Mouse (Mus musculus): Measurements from ENCODE around the gene Lpar2. TPM values are rescaled to one million over a fixed set of nuclear protein-coding genes. Genes with fewer than 3 reads are reported as not detected.

Gene Lpar2
- polyA plus RNA-seq, 1 experiment from 2014 or later, result 1.2 TPM

DNA sequence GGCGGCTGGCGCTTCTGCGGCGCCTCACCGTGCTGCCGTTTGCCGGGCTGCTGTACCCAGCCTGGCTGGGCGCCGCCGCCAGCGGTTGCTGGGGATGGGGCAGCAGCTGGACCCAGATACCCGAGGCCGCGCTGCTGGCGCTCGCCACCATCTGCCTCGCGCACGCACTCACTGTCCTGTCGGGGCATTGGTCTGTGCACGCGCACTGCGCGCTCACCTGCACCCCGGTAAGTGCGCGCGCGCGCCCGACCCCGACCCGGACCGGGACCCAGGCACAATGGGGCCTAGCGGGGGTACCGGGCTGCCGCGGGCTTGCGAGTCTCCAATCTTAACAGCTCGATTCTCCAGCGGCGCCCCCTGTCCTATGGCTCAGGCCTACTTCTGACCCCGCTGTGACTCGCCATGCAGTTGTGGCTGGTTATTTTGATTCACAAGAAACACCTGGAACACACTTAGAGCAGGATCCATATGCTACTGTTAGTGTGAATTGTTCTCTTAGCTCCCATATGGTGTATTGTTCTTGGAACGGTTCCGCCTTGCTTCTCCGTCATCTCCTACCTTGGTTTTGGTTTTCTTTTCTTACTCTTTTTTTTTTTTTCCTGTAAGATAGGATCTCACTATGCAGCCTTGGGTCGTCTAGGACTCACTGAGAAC lies 30.7 kb upstream of the Lpar2 start:
- peak; percentile 56 for DNase-seq (ENCODE audit: low spot score)
- no peaks in the 10 kb centered on the region for H3K27me3 ChIP-seq (ENCODE audit: control insufficient read depth, insufficient read depth, low read length)
- ATAC-seq (ENCODE audit: insufficient read depth, low FRiP score, low TSS enrichment), result peak; percentile 76
- no peaks in the 10 kb centered on the region for H3K9me3 ChIP-seq (ENCODE audit: control insufficient read depth, low read length)
- peak overlapping the region; percentile 74 for H3K4me2 ChIP-seq (ENCODE audit: low read depth)
- H3K4me1 ChIP-seq (ENCODE audit: control insufficient read depth, insufficient read depth, low read length), result peaks cover 13% of the 10 kb centered on the region; the same call in 1 of the 2 replicates
- no peak overlapping the region; the same call in 1 of the 2 replicates for H3K27ac ChIP-seq (ENCODE audit: low read depth, low read length)
- H3K9ac ChIP-seq (ENCODE audit: low read length), result peak overlapping the region; percentile 95
- WGBS, result under 1% methylated on average over 46 of the region's 48 CpGs
- peaks cover 12% of the 10 kb centered on the region for H3K36me3 ChIP-seq (ENCODE audit: control insufficient read depth, insufficient read depth, low read length)
- H3K4me3 ChIP-seq (ENCODE audit: low read depth, low read length), result peak overlapping the region; percentile 82

DNA sequence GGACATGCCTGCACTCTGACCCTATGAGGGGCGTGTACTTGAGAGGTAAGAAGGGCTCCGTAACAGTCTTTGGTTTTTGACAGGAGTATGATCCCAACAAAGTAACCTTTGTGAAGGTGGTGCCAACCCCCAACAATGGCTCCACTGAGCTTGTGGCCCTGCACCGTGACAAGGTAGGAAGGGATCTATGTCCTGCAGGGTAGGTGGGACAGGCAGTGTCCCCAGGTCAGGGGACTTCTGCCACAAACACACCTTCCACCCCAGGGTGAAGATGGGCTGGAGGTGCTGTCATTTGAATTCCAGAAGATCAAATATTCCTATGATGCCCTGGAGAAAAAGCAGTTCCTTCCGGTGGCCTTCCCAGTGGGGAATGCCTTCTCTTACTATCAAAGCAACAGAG lies 28.6 kb upstream of the Lpar2 start:
- ATAC-seq (ENCODE audit: insufficient read depth, low FRiP score, low TSS enrichment) (no peak), DNase-seq (ENCODE audit: low spot score) (no peak)
- Histone ChIP-seq H3K4me2 (ENCODE audit: low read depth) (no peak overlapping the region), H3K27me3 (ENCODE audit: control insufficient read depth, insufficient read depth, low read length) (no peaks in the 10 kb centered on the region), H3K27ac (ENCODE audit: low read depth, low read length) (no peak overlapping the region), H3K9me3 (ENCODE audit: control insufficient read depth, low read length) (no peaks in the 10 kb centered on the region), H3K36me3 (ENCODE audit: control insufficient read depth, insufficient read depth, low read length) (peaks cover 28% of the 10 kb centered on the region), H3K4me3 (ENCODE audit: low read depth, low read length) (no peak overlapping the region), H3K9ac (ENCODE audit: low read length) (no peak overlapping the region), H3K4me1 (ENCODE audit: control insufficient read depth, insufficient read depth, low read length) (peaks cover 13% of the 10 kb centered on the region; the same call in 1 of the 2 replicates)
- 94% methylated on average over 4 of the region's 4 CpGs for WGBS

- WGBS, result 91% methylated on average over 3 of the region's 3 CpGs
- Histone ChIP-seq H3K36me3 (ENCODE audit: control insufficient read depth, insufficient read depth, low read length) (peaks cover 32% of the 10 kb centered on the region), H3K4me3 (ENCODE audit: low read depth, low read length) (no peak overlapping the region), H3K4me1 (ENCODE audit: control insufficient read depth, insufficient read depth, low read length) (peaks cover 13% of the 10 kb centered on the region; the same call in 1 of the 2 replicates), H3K4me2 (ENCODE audit: low read depth) (no peak overlapping the region), H3K27me3 (ENCODE audit: control insufficient read depth, insufficient read depth, low read length) (no peaks in the 10 kb centered on the region), H3K9ac (ENCODE audit: low read length) (no peak overlapping the region), H3K9me3 (ENCODE audit: control insufficient read depth, low read length) (no peaks in the 10 kb centered on the region), H3K27ac (ENCODE audit: low read depth, low read length) (no peak overlapping the region)
- DNase-seq (ENCODE audit: low spot score) (no peak), ATAC-seq (ENCODE audit: insufficient read depth, low FRiP score, low TSS enrichment) (no peak)
Observed at GRCm38 (mm10) chr8:69794096-69794495, 28.1 kb upstream of the Lpar2 start.

DNA sequence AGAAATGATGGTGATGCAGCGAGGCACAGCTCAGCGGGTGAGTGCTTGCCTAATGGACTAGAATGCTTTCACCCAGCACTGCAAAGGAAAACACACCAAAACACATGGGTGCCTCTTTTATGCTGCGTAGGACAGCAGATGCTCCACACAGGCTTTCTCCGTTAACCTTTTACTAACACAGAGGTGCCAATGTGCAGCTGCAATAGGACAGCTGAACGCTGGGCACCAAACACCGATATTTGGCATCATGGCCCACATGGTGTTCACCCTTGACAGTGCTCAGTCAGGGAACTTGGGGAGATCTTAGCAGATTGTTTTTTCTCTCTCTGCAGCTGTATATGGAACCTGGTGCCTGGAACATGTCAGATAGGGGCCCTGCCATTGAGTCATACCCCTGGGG lies 27.3 kb upstream of the Lpar2 start:
- WGBS, result 96% methylated on average over 6 of the region's 6 CpGs
- H3K9ac ChIP-seq (ENCODE audit: low read length), result no peak overlapping the region
- ATAC-seq (ENCODE audit: insufficient read depth, low FRiP score, low TSS enrichment) (no peak), DNase-seq (ENCODE audit: low spot score) (no peak)
- no peak overlapping the region for H3K4me2 ChIP-seq (ENCODE audit: low read depth)
- no peaks in the 10 kb centered on the region for H3K9me3 ChIP-seq (ENCODE audit: control insufficient read depth, low read length)
- H3K27me3 ChIP-seq (ENCODE audit: control insufficient read depth, insufficient read depth, low read length), result no peaks in the 10 kb centered on the region
- H3K4me1 ChIP-seq (ENCODE audit: control insufficient read depth, insufficient read depth, low read length), result peaks cover 13% of the 10 kb centered on the region; the same call in 1 of the 2 replicates
- no peak overlapping the region for H3K4me3 ChIP-seq (ENCODE audit: low read depth, low read length)
- H3K27ac ChIP-seq (ENCODE audit: low read depth, low read length), result no peak overlapping the region
- H3K36me3 ChIP-seq (ENCODE audit: control insufficient read depth, insufficient read depth, low read length), result peaks cover 37% of the 10 kb centered on the region

DNA sequence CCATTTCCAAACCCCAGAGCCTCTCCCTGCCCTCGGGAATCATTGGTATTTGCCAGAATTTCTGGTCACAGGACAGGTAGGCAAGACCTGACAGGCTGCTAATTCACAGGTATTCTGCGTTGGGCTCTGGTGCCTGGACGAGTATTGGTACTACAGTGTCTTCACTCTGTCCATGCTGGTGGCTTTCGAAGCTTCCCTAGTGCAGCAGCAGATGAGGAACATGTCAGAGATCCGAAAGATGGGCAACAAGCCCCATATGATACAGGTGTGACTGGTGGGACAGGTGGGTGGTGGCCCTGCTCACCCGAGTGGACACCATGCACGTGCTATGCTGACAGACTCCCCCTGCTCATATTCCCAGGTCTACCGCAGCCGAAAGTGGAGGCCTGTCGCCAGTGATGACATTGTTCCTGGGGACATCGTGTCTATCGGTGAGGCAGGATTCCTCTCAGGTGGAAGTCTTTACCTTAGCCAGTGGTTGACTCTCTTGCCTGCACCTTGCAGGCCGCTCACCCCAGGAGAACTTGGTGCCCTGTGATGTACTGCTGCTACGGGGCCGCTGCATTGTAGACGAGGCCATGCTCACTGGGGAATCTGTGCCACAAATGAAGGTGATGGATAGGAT lies 25.4 kb upstream of the Lpar2 start:
- peaks cover 51% of the 10 kb centered on the region for H3K36me3 ChIP-seq (ENCODE audit: control insufficient read depth, insufficient read depth, low read length)

DNA sequence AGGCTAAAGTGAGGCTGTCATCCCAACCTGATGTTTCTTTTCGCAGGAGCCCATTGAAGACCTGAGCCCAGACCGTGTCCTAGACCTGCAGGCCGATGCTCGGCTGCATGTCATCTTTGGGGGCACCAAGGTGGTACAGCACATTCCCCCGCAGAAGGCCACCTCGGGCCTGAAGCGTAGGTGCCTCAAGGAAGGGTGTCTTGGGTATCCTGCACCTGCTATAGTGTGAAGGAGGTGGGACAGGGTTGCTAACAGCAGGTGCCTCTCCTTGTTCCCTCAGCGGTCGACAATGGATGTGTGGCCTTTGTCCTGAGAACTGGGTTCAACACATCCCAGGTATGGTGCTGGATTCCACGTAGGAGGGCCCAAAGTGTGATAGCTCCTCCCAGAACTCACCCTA lies 24.6 kb upstream of the Lpar2 start:
- H3K4me1 ChIP-seq (ENCODE audit: control insufficient read depth, insufficient read depth, low read length), result peaks cover 4% of the 10 kb centered on the region; the same call in 1 of the 2 replicates
- no peak overlapping the region for H3K4me2 ChIP-seq (ENCODE audit: low read depth)
- peaks cover 58% of the 10 kb centered on the region for H3K36me3 ChIP-seq (ENCODE audit: control insufficient read depth, insufficient read depth, low read length)
- no peak overlapping the region for H3K27ac ChIP-seq (ENCODE audit: low read depth, low read length)
- H3K9ac ChIP-seq (ENCODE audit: low read length), result no peak overlapping the region
- 98% methylated on average over 10 of the region's 10 CpGs for WGBS
- no peak for DNase-seq (ENCODE audit: low spot score)
- no peaks in the 10 kb centered on the region for H3K27me3 ChIP-seq (ENCODE audit: control insufficient read depth, insufficient read depth, low read length)
- no peak for ATAC-seq (ENCODE audit: insufficient read depth, low FRiP score, low TSS enrichment)
- H3K4me3 ChIP-seq (ENCODE audit: low read depth, low read length), result no peak overlapping the region
- H3K9me3 ChIP-seq (ENCODE audit: control insufficient read depth, low read length), result no peaks in the 10 kb centered on the region

More for the DNA sequence above, 25.4 kb upstream of the Lpar2 start:
- 95% methylated on average over 16 of the region's 16 CpGs for WGBS
- Histone ChIP-seq H3K27me3 (ENCODE audit: control insufficient read depth, insufficient read depth, low read length) (no peaks in the 10 kb centered on the region), H3K4me1 (ENCODE audit: control insufficient read depth, insufficient read depth, low read length) (peaks cover 12% of the 10 kb centered on the region; the same call in 1 of the 2 replicates), H3K27ac (ENCODE audit: low read depth, low read length) (no peak overlapping the region), H3K4me3 (ENCODE audit: low read depth, low read length) (no peak overlapping the region), H3K9ac (ENCODE audit: low read length) (no peak overlapping the region), H3K4me2 (ENCODE audit: low read depth) (no peak overlapping the region), H3K9me3 (ENCODE audit: control insufficient read depth, low read length) (no peaks in the 10 kb centered on the region)
- DNase-seq (ENCODE audit: low spot score) (no peak), ATAC-seq (ENCODE audit: insufficient read depth, low FRiP score, low TSS enrichment) (no peak)

DNA sequence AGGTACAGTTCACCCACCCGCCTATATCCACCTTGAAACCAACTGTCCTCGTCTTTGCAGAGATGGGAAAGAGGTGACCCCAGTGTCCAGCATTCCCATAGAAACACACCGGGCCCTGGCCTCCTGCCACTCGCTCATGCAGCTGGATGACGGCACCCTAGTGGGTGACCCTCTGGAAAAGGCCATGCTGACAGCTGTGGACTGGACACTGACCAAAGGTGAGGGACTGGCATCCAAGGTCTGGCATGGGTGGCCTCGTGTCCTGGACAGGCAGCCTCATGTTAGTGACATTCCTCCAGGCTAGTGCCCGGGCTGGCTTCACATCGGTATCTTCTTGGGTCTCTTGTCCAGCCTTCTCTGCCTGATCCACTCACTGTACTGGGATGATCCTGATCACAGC lies 23.0 kb upstream of the Lpar2 start:
- H3K36me3 ChIP-seq (ENCODE audit: control insufficient read depth, insufficient read depth, low read length), result peaks cover 64% of the 10 kb centered on the region
- no peak overlapping the region for H3K4me2 ChIP-seq (ENCODE audit: low read depth)
- H3K27ac ChIP-seq (ENCODE audit: low read depth, low read length), result no peak overlapping the region
- no peak for ATAC-seq (ENCODE audit: insufficient read depth, low FRiP score, low TSS enrichment)
- no peak for DNase-seq (ENCODE audit: low spot score)
- no peak overlapping the region for H3K4me3 ChIP-seq (ENCODE audit: low read depth, low read length)
- H3K9me3 ChIP-seq (ENCODE audit: control insufficient read depth, low read length), result no peaks in the 10 kb centered on the region
- 88% methylated on average over 8 of the region's 8 CpGs for WGBS
- no peaks in the 10 kb centered on the region for H3K27me3 ChIP-seq (ENCODE audit: control insufficient read depth, insufficient read depth, low read length)
- H3K4me1 ChIP-seq (ENCODE audit: control insufficient read depth, insufficient read depth, low read length), result no peaks in the 10 kb centered on the region
- H3K9ac ChIP-seq (ENCODE audit: low read length), result no peak overlapping the region

GRCm38 (mm10) chr8:69799946-69800345 lies 22.3 kb upstream of the Lpar2 start:
- Histone ChIP-seq H3K4me3 (ENCODE audit: low read depth, low read length) (no peak overlapping the region), H3K9me3 (ENCODE audit: control insufficient read depth, low read length) (no peaks in the 10 kb centered on the region), H3K27ac (ENCODE audit: low read depth, low read length) (no peak overlapping the region), H3K27me3 (ENCODE audit: control insufficient read depth, insufficient read depth, low read length) (no peaks in the 10 kb centered on the region), H3K9ac (ENCODE audit: low read length) (no peak overlapping the region), H3K36me3 (ENCODE audit: control insufficient read depth, insufficient read depth, low read length) (peaks cover 61% of the 10 kb centered on the region), H3K4me1 (ENCODE audit: control insufficient read depth, insufficient read depth, low read length) (no peaks in the 10 kb centered on the region), H3K4me2 (ENCODE audit: low read depth) (no peak overlapping the region)
- DNase-seq (ENCODE audit: low spot score) (no peak), ATAC-seq (ENCODE audit: insufficient read depth, low FRiP score, low TSS enrichment) (no peak)
- 89% methylated on average over 5 of the region's 5 CpGs for WGBS

DNA sequence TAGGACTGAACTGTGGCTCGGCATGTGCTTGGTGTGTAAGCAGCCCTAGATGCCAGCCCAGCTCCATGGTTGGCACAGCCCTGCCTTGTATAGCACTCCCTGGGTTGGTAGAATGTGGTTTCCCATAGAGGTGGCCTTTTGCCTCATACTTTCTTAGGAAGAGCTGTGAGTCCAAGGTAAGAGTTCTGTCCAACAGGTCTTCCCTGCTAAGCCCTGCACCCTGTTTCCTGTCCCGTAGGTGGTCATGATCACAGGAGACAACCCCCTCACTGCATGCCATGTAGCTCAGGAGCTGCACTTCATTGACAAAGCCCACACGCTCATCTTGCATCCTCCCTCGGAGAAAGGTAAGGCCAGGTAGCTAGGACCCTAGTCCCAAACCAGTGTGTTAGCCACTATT lies 20.4 kb upstream of the Lpar2 start:
- 94% methylated on average over 4 of the region's 4 CpGs for WGBS
- Histone ChIP-seq H3K9me3 (ENCODE audit: control insufficient read depth, low read length) (no peaks in the 10 kb centered on the region), H3K27me3 (ENCODE audit: control insufficient read depth, insufficient read depth, low read length) (no peaks in the 10 kb centered on the region), H3K4me2 (ENCODE audit: low read depth) (no peak overlapping the region), H3K36me3 (ENCODE audit: control insufficient read depth, insufficient read depth, low read length) (peaks cover 71% of the 10 kb centered on the region), H3K4me3 (ENCODE audit: low read depth, low read length) (no peak overlapping the region), H3K27ac (ENCODE audit: low read depth, low read length) (no peak overlapping the region), H3K4me1 (ENCODE audit: control insufficient read depth, insufficient read depth, low read length) (no peaks in the 10 kb centered on the region), H3K9ac (ENCODE audit: low read length) (no peak overlapping the region)
- DNase-seq (ENCODE audit: low spot score) (no peak), ATAC-seq (ENCODE audit: insufficient read depth, low FRiP score, low TSS enrichment) (no peak)
